Mouse (Mus musculus): ENCODE measurements at regions not wholly inside any gene's neighbourhood (a gene's known extent, or its start where the extent isn't known, plus 50 kb on each side); places are given as distances from the start of the nearest gene placed in this dataset.
A peak's percentile ranks its signal among the peaks of the same experiment; 100 is the strongest.

DNA sequence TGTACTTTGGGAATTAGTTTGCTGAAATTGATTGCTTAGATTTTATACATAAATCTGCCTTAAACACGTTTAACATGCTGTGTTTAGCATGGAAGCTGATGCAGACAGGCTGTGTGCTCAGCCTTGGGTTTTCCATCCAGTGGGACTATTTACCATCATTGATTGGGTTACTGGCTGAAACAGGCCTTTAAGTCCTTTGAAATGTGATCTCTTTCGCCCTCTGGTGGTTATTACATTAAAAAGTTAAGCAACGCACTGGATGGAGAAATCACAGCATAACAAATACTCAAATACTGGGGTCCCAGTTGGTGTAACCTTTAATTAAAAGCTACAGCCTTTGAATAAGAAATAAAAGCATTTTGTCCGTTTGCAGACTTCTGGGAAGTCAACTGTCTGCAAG is 379.8 kb downstream of the Kcnj2 start:
- no peak for DNase-seq

DNA sequence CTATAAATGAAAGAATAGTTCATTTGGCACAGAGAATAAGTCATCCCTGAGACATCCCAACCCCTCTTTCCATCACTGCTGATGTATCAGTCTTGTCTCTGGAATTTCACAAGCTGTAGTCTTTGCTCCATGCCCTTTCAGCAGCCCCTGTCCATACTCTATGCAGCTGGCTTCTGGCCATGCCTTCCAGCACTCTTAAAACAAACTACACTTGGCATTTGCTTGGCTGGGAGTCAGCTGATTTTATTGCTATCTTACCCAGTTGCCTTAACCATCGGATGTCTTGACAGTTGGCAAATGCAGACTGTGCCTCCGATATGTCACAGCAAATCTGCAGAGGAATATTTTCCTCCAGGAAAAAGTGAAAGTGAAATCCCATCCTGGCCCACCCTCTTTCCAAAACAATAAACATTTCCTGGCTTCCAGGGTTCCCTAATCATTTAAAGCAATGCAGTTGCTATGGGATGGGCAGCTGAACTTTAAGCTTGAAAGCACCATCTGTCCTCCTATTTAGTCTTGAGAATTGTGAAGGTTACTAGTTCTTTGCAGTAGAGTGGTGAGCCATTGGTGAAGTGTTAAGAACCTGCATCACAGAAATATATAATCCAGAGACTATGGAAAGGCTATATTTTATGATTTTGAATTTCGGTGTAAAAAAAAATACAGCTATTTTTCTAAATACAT is 385.0 kb downstream of the Kcnj2 start:
- DNase-seq = no peak

DNA sequence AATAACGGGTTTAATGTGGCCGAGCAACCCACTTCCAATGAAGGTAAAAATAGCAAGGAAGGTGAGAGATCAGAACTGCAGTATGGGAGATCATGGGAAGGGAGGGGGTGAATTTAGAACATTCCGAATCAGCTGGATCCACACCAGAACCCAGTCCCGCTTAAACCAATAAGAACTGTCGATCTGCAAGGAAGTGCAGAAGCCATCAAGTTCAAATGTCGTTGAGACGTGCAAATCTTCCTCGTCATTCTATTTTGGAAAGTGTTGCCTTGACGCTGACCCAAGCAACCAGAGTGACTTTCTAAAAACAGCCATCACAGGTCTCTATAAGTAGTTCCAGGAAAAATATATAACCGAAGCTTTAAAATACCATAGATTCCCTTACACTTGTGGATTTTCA is 394.1 kb downstream of the Kcnj2 start:
- DNase-seq = no peak

DNA sequence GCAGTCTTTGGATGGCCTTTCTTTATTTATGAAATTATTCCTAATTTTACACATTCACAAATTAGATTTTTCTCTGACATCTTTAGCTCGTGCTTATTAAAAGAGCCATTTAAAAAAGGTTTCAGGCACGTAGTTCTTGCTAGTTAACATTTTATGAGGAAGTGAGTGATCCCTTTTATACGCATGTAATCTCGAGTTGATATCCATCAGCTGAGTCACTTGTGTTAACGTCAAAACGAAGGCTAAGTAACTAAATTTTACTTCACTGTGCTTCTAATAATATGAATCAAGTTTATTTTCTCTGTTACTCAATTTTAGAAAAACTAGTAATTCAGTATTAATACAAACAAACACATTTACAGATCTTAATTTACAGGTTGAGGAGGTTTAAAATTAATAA is 419.0 kb downstream of the Kcnj2 start:
- no peak for DNase-seq

DNA sequence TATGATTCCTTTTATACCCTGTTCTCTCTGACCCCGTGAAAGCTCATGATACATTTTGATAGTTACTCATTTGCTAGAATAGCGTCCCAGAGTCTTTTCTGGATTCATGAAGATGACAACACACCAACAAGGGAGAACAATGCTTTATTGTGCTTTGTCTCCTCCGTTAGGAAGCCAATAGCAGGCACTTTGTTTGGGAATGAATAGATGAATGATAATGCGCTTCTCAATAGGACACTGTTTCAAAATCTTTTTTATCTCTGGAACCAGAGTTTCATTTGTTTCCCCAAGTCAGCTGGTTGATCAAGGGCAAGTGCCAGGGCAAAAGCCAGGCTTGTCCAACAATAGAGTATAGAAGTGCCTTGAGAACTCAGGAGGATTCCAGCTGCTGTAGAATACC is 446.5 kb downstream of the Kcnj2 start:
- DNase-seq = no peak

DNA sequence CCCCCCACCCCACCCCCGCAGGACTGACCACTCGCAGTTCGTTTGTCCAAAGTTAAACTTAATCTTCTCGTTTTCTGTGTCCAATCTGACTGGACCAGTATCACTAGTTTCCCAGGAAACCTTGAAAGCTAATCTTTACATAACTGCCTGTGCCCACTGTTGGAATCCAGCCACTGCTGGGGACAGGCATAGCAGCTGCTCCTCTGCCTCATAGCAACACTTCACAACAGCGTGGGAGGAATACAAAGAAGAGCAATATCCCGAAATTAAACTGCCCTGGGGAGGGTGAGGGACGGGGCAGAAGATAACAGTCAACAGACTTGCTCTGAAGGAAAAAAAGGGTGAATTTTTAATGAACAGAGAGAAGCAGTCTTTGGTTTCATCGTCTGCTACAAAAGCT is 456.8 kb downstream of the Kcnj2 start:
- DNase-seq = peak in 1 of 2 experiments; percentile 10

DNA sequence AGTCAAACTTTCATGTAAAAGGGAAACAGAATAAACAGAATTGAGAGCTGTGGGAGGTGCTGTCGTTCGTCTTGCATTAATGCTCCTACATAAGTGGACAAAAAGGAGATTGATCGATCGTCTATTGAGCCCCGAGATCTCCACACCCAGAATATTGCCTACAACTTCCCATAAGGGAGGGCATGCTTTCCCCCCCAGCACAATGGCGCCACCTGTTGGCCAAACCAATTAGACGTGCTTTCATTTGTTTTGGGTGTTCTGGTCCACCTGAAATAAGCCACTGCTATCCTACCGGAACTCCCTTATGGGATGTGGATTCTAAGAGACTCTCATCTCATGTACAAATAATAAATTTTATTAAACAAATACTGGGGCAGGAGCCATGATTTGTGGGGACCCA is 457.5 kb downstream of the Kcnj2 start:
- DNase-seq = peak; percentile 41 to 54

DNA sequence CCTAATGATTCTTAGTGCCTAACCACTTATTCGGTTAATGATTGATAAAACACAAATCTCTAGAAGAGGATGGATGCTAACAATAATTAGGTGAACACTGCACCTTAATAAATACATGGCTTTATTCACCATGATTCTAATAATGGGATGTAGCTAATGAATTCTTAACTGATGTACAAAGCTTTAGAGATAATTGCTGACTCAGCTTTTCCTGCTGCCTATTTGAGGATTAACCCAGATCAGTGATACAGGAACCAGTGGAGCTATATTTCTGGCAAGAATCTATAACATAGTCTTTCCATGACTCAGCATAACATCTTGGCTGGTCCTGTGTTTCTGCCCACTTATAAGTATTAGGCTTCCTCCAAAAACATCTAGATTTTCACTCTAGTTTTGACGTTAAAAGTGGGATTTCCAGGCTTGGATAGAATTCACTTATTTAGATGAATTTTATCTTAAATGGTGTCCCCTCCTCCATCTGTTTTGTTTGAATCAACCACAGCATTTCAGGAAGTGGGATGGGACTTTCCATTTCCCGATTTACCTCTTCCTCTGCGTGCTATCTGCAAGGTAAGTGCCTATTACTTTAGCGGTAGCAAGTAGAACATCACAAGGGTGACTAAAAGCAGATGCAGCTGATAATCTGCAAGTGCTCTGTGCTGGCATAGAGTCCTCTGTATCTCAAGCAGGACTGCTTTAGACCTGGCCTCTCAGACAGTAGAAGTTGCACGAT is 460.2 kb downstream of the Kcnj2 start:
- DNase-seq = no peak

DNA sequence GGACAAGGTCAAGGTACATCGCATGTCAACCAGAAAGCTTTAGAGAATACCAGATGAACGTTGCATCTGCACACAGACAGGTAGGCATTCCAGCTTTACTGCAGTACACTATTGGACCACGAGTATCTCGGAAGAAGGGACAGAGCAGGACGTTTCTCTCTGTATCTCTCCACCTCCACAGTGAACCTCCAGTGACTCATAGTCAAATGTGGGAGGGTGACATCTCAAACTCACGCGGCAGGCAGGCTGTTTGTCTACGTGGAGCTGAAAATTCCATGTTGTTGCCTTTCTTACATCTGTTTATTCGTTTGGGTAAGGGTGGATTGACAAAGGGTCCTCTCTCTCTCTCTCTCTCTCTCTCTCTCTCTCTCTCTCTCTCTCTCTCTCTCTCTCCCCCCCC is 463.6 kb downstream of the Kcnj2 start:
- DNase-seq = no peak

DNA sequence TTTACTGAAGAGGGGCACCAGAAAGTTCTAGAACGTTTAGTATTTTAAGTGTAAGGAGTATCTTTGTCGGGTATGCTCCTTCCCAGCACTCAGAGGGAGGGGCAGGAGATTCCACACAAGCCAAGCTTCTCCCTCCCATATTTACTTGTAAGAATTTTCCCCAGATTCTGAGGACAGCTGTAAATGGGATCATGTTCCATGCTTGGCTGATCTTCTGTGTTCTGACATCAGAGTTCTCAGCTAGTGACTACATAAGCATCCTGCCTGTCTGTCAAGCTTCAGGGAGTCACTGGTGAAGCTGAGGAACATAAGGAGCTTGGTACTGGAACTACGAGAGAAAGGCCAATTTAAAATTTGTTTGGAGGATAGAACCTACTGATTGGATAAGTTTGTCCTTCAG is 464.9 kb downstream of the Kcnj2 start:
- DNase-seq = no peak

DNA sequence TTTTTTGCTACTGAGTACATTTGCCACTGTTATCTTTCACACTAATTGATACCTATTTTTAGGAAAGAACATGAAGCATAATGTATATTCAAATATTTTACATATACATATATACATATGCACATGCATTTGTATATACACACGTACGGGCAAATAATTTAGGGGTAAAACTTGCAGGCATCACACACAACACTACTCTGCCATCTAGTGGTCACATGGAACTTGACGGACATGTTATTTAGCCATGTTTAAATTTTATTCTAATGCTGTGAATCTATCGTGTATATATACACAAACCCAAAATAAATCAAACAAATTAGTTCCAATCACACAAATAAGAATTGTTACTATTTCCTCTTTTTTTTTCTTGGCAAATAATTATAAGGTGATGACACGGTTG is 466.5 kb downstream of the Kcnj2 start:
- peak; percentile 3 to 6 for DNase-seq

DNA sequence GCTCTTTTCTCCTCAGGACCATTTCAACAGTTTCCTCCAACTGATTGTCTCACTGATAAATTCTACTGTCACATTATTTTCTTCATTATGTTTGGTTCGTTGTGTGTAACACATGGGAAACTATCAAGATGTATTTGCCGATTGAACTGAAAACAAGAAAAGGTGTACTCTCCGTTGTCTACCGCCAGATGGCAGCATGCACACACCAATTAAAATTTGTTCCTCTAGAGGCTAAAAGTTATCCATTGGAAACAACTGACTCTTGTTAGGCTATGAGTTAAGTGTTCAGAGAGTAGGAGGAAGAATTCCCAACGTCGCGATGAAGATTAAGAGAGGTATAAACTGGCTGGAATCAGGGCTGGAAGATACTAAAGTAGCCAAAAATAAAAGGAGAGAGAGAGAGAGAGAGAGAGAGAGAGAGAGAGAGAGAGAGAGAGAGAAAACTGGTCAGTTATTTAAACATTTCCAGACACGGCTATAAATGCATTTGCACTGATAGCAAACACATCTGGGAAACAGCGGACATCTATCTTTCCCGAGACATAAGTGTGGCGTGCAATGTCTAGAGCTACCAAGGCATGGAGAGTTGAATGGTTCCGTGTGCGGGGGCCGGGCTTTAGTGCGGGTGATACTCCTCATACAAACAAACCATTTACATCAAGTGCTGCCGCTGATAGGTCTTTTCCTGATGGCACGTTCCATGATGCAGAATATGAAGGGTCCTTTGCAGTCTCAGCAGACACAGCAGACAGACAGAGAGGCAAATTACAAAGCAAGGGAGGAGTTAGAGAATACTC is 470.3 kb downstream of the Kcnj2 start:
- peak; percentile 39 to 62 for DNase-seq

DNA sequence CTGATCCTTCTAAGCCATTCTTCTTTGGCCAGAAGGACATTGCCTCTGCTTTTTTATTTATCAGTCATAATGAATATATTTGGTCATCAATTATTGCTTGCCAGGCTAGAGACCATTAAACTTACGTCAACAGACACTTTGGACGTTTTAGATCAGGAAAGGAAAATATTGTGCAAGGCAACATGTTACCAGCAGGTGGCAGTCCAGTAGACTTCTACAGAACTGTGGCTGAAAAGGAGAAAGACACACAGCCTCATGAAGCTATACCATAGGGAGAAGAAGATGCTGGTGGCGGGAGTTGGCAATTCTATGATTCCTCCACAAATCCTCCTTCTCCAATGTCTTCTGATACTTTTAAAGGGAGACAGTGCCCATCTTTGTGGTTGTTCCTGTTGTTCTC is 471.7 kb downstream of the Kcnj2 start:
- DNase-seq = peak; percentile 53 to 66

DNA sequence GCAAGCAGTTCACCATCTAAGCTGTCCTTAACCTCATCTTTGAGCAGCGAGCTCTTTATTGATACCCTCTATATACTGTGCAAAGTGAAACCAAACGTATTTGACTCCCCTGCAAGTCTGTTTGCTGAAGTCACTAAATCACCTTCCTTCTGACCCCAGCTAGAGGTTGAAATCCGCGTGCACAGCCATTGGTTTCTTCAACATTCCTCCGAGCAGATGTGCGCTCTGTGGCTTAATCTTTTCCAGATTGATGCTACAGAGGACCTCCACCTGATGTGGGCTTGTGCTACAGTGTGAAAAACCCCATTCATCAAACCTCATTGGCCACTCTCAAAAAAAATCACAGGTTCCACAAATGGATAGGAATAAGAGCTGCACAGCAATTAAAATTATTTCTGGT is 474.0 kb downstream of the Kcnj2 start:
- no peak for DNase-seq

DNA sequence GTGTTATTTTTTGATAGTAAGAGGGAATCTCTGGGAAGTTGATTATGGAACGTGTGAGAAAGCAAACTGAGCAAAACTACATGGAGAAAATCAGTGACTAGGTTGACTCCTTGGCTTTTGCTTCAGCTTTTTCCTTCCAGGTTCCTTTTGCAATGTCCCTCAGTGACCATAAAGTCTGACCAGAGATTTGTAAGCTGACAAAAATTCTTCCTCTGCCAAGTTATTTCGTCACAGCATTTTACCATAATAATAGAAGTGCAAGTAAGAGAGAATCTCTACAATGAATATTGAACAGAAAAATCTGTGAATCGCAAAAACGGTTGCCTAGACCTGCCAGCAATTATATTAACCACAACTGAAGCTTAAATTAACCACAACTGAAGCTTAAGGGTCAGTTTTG is 479.3 kb downstream of the Kcnj2 start:
- DNase-seq = no peak

DNA sequence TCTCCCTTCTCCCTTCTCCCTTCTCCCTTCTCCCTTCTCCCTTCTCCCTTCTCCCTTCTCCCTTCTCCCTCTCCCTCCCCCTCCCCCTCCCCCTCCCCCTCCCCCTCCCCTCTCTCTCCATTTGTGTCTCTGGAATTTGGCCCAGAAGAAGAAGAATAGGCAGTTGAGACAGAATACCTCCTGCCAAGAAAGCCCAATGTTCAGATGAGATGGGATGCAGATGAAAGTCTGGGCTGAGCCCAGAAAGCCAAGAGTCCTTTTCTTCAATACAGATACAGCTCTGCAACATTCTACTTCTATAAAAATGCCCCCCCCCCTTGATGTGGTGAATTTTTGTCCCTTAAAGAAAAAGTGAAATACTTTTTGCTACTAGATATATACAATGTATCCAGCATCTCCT is 489.2 kb downstream of the Kcnj2 start:
- DNase-seq = no peak

DNA sequence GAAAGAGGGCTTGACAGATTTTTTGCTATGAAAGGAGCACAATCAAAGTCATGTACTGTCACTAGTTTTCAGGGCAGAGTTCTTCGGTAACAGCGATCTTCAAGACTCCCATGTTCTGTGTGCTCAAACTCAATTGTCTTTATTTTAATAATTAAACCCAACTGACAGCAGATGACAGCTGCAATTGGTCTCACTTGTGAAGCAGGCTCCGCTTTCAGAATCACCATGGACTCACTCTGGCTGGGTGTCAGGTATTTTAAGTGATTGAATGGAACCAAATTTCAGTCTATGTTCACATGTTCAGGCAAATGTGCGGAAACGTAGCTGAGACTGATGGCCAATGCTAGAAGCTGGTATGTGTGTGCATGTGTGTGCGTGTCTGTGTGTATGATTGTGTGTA is 489.7 kb downstream of the Kcnj2 start:
- no peak for DNase-seq

DNA sequence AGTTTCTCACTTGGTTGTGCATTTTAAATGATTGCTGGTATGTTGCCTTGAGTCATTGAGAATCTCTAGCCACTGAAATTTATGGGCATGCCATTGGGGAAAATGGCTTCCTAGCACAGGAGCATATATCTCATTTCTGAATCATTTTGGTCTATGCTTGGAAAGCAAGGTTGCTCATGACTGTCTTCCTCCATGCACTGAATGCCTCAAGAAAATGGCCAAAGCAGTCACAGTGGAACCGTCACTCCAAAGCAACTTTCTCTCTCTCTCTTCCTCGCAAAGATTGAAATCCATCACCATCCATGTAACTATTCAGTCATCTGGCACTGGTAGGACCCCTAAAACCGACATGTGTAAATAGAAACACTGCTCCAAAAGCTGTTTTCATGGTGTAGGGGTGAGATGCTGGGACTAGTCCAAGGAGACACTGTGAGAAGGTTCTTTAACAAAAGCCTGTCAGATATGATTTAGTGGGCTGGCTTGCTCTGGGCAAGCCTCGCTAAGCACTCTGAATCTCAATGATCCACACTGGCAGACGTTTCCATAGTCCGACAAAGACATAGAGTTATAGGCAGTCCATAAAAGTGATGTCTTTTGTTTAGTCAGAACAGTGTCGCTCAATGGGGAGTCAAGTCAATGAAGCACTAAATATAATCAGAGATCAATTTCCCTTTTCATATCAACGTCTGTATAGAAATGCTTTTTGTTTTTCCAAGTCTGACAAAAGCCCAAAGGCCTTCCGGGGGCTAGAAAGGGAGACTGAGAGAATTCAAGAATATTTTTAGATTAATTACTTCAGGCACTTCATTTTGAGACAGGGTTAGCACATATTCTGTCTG is 492.6 kb downstream of the Kcnj2 start:
- DNase-seq = no peak

DNA sequence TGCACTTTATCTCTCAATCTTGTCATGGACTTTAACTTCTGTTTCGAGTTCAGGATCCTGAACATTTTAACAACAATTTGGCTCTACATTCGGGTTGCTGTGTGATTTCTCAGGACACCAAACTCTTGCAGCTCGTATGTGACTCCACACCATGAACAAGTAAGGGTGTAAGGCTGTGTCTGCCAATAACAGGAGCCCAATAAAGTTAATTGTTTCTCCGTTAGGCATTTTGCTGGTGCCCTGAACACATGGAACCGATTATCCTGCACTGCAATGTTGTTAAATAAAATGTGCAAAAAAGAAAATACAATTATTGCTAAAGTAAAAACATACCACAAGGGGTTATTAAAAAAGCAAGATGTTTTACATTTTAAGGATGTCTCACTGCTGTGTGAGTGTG is 497.2 kb downstream of the Kcnj2 start:
- DNase-seq = no peak

DNA sequence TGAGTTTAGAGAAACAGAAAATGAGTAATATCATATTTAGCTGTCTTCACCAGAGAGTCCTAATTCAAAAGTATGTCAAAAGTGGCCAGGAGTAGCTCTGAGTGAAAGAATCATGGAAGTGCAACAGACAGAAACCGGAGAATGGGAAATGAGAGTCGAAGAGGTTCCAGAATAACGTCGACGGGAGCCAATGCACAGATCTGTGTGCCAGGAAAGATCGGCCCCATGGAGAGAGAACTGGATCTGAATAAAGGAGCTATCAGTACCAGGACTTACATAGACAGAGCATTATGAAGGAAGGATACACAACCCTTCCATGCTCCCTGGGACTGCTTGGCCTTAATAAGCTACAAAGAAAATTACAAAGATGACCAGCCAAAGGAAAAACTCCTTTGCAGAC is 502.1 kb downstream of the Kcnj2 start:
- DNase-seq = no peak

DNA sequence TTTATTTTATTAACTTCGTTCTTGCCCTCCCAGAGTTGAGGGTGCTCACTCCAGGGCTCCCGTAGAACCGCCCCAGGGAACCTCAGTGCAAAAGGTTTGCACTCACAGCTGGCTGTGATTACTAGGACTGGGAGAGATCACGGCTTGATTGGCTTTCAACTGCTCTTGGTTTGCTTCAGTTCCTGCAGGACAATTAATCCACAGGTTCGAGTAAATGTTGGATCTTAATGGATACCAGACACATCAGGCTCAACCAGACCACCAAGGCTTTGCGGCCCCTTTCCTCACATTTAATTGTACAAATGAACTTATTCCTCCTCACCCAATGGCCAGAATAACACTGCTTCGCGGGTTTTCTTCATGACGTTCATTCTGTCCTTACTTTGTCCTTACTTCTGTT is 502.9 kb downstream of the Kcnj2 start:
- no peak for DNase-seq

DNA sequence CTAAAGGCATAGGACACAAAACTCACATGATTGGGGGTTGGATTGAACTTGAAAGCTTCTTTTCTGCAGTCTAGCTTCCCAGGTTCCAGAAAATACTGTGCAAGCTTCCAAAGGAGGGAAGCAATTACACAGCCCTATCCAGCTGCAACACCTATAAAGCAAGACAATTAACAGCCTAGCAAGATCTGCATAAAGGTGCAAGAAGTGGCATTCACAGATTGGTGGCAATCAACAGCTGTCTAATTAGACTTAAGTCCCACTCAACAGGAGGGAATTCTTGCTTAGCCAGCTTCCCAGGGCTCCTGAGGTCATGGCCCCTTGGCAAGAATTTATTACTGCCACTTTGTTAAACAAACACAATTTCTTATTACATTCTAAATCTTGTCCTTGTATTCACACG is 511.9 kb downstream of the Kcnj2 start:
- no peak for DNase-seq

DNA sequence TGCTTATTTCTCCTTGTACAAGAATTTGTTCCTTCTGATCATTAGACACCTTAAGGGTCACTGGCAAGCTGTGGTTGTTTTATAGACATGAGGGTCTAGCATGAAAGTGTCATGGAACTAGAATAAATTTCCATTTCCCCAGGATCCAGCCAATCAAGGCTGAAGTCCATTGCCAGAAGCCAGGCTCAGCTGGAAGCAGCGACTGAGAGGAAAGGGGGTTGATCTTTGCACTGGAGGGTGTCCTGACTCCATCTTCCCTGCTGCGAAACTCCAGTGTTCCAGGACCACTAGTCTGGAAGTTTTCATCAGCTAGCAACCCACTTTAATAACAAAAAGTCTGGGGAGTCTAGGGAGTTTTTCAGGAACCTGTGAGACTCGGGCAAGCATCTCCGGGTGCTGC is 517.0 kb downstream of the Kcnj2 start:
- no peak for DNase-seq
